In the genomic region with DNA sequence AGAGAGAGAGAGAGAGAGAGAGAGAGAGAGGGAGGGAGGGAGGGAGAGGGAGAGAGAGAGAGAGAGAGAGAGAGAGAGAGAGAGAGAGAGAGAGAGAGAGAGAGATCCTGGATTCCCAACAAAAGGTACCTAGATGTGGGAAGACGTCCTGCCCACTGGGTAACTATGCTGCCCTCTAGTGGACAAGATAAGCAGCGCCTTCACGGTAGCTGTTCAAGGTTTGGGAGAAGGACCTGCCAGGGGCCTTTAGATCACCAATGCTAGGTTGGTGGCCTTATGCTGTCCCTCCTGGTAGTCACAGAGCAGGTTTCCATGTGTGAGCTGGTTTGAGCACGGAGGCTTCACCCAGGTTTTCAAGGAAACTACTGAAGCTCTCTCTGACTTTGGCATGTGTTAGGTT, we compare ENCODE assay signal across 9 mouse cellular contexts. TPM values are rescaled to one million over a fixed set of nuclear protein-coding genes. Genes with fewer than 3 reads are reported as not detected.
A peak's percentile ranks its signal among the peaks of the same experiment; 100 is the strongest.
DNase-seq lines count a peak whose midpoint lies in the region; ATAC-seq and TF ChIP-seq lines count a peak whose summit lies in the region.
"Had no signal": no experiment of that assay in that cellular context is flagged by ENCODE, and none has a peak within 500 bp of the region (broad histone marks: within the 10 kb centered on the region; RNA-seq: fewer than 3 reads in every experiment).

No protein-coding gene starts in this region.

- no peaks in the 10 kb centered on the region for H3K27me3 ChIP-seq in liver, adult 2 months (ENCODE audit: control insufficient read depth, insufficient read depth, low read length)
- H3K27me3 ChIP-seq in liver, embryonic 11.5 days (replicated peaks; ENCODE audit: control insufficient read depth, insufficient read depth, low read length), result peaks cover 28% of the 10 kb centered on the region
- peaks cover 70% of the 10 kb centered on the region for H3K27me3 ChIP-seq in limb, embryonic 10.5 days (ENCODE audit: low read depth, poor library complexity, severe bottlenecking)

- no peaks in the 10 kb centered on the region for H3K4me1 ChIP-seq in liver, adult 2 months (ENCODE audit: control insufficient read depth, insufficient read depth, low read length)
- H3K4me1 ChIP-seq in liver, embryonic 11.5 days (replicated peaks; ENCODE audit: control insufficient read depth, insufficient read depth, low read length), result no peaks in the 10 kb centered on the region
- H3K4me1 ChIP-seq in limb, embryonic 10.5 days, result peaks cover 62% of the 10 kb centered on the region

- H3K4me3 ChIP-seq in liver, adult 2 months (ENCODE audit: insufficient read depth, low read depth, low read length), result no peak overlapping the region
- no peak overlapping the region for H3K4me3 ChIP-seq in liver, embryonic 11.5 days (ENCODE audit: low read depth, low read length)
- H3K4me3 ChIP-seq in limb, embryonic 10.5 days, result no peak overlapping the region
- H3K4me3 ChIP-seq: neural tube, embryonic 13.5 days had no signal

- WGBS in liver, adult 2 months, result 4% methylated on average over 4 of the region's 4 CpGs
- 4% methylated on average over 4 of the region's 4 CpGs for WGBS in liver, embryonic 11.5 days
- 5% methylated on average over 4 of the region's 4 CpGs for WGBS in limb, embryonic 10.5 days

- H3K36me3 ChIP-seq in liver, adult 2 months (ENCODE audit: control insufficient read depth, insufficient read depth, low read length), result no peaks in the 10 kb centered on the region
- no peaks in the 10 kb centered on the region for H3K36me3 ChIP-seq in liver, embryonic 11.5 days (ENCODE audit: control insufficient read depth, insufficient read depth, low read length)
- H3K36me3 ChIP-seq in limb, embryonic 10.5 days, result no peaks in the 10 kb centered on the region
- H3K36me3 ChIP-seq: neural tube, embryonic 13.5 days had no signal

- H3K79me2 ChIP-seq in liver, adult 2 months (ENCODE audit: control insufficient read depth, insufficient read depth, low read length), result no peaks in the 10 kb centered on the region

- H3K4me2 ChIP-seq in liver, embryonic 11.5 days, result no peak overlapping the region
- H3K4me2 ChIP-seq: neural tube, embryonic 13.5 days had no signal

- H3K9me3 ChIP-seq in liver, embryonic 11.5 days (ENCODE audit: control insufficient read depth, low read length), result no peaks in the 10 kb centered on the region
- H3K9me3 ChIP-seq in limb, embryonic 10.5 days (replicated peaks), result no peaks in the 10 kb centered on the region
- H3K9me3 ChIP-seq: neural tube, embryonic 13.5 days had no signal

- TF ChIP-seq POLR2A in liver, adult 2 months (IDR thresholded peaks at IDR 0.05; ENCODE audit: extremely low read depth, insufficient read depth, low read length), result no peak

- no peak overlapping the region for H3K27ac ChIP-seq in liver, adult 2 months (replicated peaks; ENCODE audit: insufficient read depth, low read depth, low read length)
- no peak overlapping the region for H3K27ac ChIP-seq in liver, embryonic 11.5 days (ENCODE audit: low read depth, low read length)
- H3K27ac ChIP-seq in limb, embryonic 10.5 days, result no peak overlapping the region; the same call in 1 of the 2 replicates
- H3K27ac ChIP-seq: neural tube, embryonic 13.5 days had no signal

- peak; percentile 25 for DNase-seq in liver, adult 2 months (ENCODE audit: extremely low read depth, low read depth, low spot score)
- DNase-seq in liver, embryonic 11.5 days (ENCODE audit: low spot score), result no peak
- DNase-seq in WW6 (ENCODE audit: low read depth, low spot score), result peak; percentile 33
- DNase-seq in cerebellum, adult 8-10 months, result peak; percentile 43
- peak; percentile 77 for DNase-seq in heart, postnatal 4 days
- DNase-seq in limb, embryonic 10.5 days (ENCODE audit: low spot score), result peak; percentile 82
- DNase-seq in right cerebral cortex, adult 18-20 months, result peak; percentile 30
- no peak for DNase-seq in Muller cell, postnatal 12 days (ENCODE audit: inconsistent ontology term)

- no peak overlapping the region for H3K9ac ChIP-seq in liver, adult 2 months (ENCODE audit: low read depth, low read length)
- H3K9ac ChIP-seq in liver, embryonic 11.5 days (ENCODE audit: low read depth, low read length), result no peak overlapping the region
- H3K9ac ChIP-seq: neural tube, embryonic 13.5 days had no signal

- TF ChIP-seq CTCF in liver, adult 2 months (IDR thresholded peaks at IDR 0.05; ENCODE audit: low read depth, low read length), result peak; percentile 77

- ATAC-seq in liver, embryonic 11.5 days (replicated peaks; ENCODE audit: low FRiP score), result no peak

RNA-seq across cellular contexts. Expression of a gene that starts 39.4 kb away (rescaled TPM):
- total RNA-seq in liver, adult 2 months (2014; rRNA removed), result not detected in 2 replicates
- 0.05 TPM in 1 of 2 replicates, not detected in the other for polyA plus RNA-seq in liver, adult 2 months (2012; rRNA removed)
- polyA plus RNA-seq in liver, embryonic 11.5 days (2014; fragmentation: Nextera tagmentation; extraction: Ambion mirVana), result 0.10 TPM in 1 of 2 replicates, not detected in the other
- total RNA-seq in heart, postnatal 4 days (2021), result under 1 TPM; 0.26 to 0.41 TPM
- polyA plus RNA-seq in limb, embryonic 10.5 days (2016; fragmentation: Nextera tagmentation; extraction: Ambion mirVana), result 0.41 and 0.46 TPM in 2 replicates

Comparison
In these comparisons a context has a peak if more than half of its experiments do, and no peak if none do; other contexts are left out.
1. DNase-seq: peak in liver, adult 2 months (single experiment), WW6 (single experiment), cerebellum, adult 8-10 months (single experiment), heart, postnatal 4 days (single experiment), limb, embryonic 10.5 days (single experiment) and right cerebral cortex, adult 18-20 months (single experiment); none in liver, embryonic 11.5 days (single experiment) and Muller cell, postnatal 12 days (single experiment).